Mouse (Mus musculus): ENCODE results near the gene Phc2. TPM values are rescaled to one million over a fixed set of nuclear protein-coding genes. Genes with fewer than 3 reads are reported as not detected.

Phc2 gene
- total and polyA plus RNA-seq, 3 experiments: 23.7 to 65.5 TPM; not detected in 1

- Histone ChIP-seq H3K9me3 (replicated peaks; ENCODE audit: insufficient read depth, low read length) (no peaks in the 10 kb centered on the region), H3K4me3 (ENCODE audit: control insufficient read depth in 1 of 2, insufficient read depth in 1 of 2, low read depth in 2 of 2, low read length in 2 of 2) (no peak overlapping the region), H3K27ac (ENCODE audit: control insufficient read depth, low read depth, low read length) (no peak overlapping the region), H3K4me1 (ENCODE audit: control insufficient read depth in 1 of 2, insufficient read depth in 2 of 2, low read length in 2 of 2) (no peaks in the 10 kb centered on the region), H3K36me3 (ENCODE audit: control insufficient read depth in 1 of 2, insufficient read depth in 2 of 2, low read length in 2 of 2) (no peaks in the 10 kb centered on the region), H3K9ac (ENCODE audit: control insufficient read depth, low read depth, low read length, poor library complexity, severe bottlenecking) (no peak overlapping the region), H3K27me3 (ENCODE audit: control insufficient read depth in 1 of 2, insufficient read depth in 2 of 2, low read length in 2 of 2) (no peaks in the 10 kb centered on the region; a peak in 2 of 4 replicates), H3K79me2 (ENCODE audit: control insufficient read depth, insufficient read depth, low read length, poor library complexity) (no peaks in the 10 kb centered on the region)
- no peak for TF ChIP-seq ELF1 (IDR thresholded peaks at IDR 0.05; ENCODE audit: low read depth, low read length)
- no peak for TF ChIP-seq RAD21 (IDR thresholded peaks at IDR 0.05; ENCODE audit: low read depth, low read length)
- no peak for DNase-seq (ENCODE audit: low read depth, low spot score)
These were observed 5.8 kb upstream of the Phc2 start for GRCm38 (mm10) chr4:128648567-128649255.

GRCm38 (mm10) chr4:128651530-128651929, 3.0 kb upstream of the Phc2 start:
- no peaks in the 10 kb centered on the region; a peak in 2 of 4 replicates for H3K27me3 ChIP-seq (ENCODE audit: control insufficient read depth in 1 of 2, insufficient read depth in 2 of 2, low read length in 2 of 2)
- no peak overlapping the region for H3K4me3 ChIP-seq (ENCODE audit: control insufficient read depth in 1 of 2, insufficient read depth in 1 of 2, low read depth in 2 of 2, low read length in 2 of 2)
- no peaks in the 10 kb centered on the region for H3K4me1 ChIP-seq (ENCODE audit: control insufficient read depth in 1 of 2, insufficient read depth in 2 of 2, low read length in 2 of 2)
- no peaks in the 10 kb centered on the region for H3K79me2 ChIP-seq (ENCODE audit: control insufficient read depth, insufficient read depth, low read length, poor library complexity)
- no peak for DNase-seq (ENCODE audit: low read depth, low spot score)
- TF ChIP-seq TCF12 (IDR thresholded peaks at IDR 0.05; ENCODE audit: low read depth, low read length) (no peak), RAD21 (IDR thresholded peaks at IDR 0.05; ENCODE audit: low read depth, low read length) (no peak), NRF1 (IDR thresholded peaks at IDR 0.05; ENCODE audit: insufficient read depth, low read depth, low read length, poor library complexity, severe bottlenecking) (no peak), ZKSCAN1 (IDR thresholded peaks at IDR 0.05; ENCODE audit: low read depth, low read length) (no peak), MXI1 (IDR thresholded peaks at IDR 0.05; ENCODE audit: low read depth, low read length) (no peak), MAZ (IDR thresholded peaks at IDR 0.05; ENCODE audit: low read depth, low read length) (no peak), TBP (IDR thresholded peaks at IDR 0.05; ENCODE audit: low read depth, low read length) (no peak), HCFC1 (IDR thresholded peaks at IDR 0.05; ENCODE audit: low read depth, low read length) (no peak), ETS1 (IDR thresholded peaks at IDR 0.05; ENCODE audit: low read depth, low read length) (no peak), ZC3H11A (IDR thresholded peaks at IDR 0.05; ENCODE audit: low read depth, low read length) (no peak), UBTF (IDR thresholded peaks at IDR 0.05; ENCODE audit: borderline replicate concordance, insufficient read depth, low read depth, low read length) (no peak), MYB (IDR thresholded peaks at IDR 0.05; ENCODE audit: low read depth, low read length) (no peak), MEF2A (IDR thresholded peaks at IDR 0.05; ENCODE audit: extremely low read depth, insufficient replicate concordance, low read depth, low read length, poor library complexity, severe bottlenecking) (no peak), MAFK (IDR thresholded peaks at IDR 0.05; ENCODE audit: borderline replicate concordance, low read depth, low read length) (no peak), ZNF384 (IDR thresholded peaks at IDR 0.05; ENCODE audit: low read depth, low read length) (no peak), CHD2 (IDR thresholded peaks at IDR 0.05; ENCODE audit: low read length) (no peak), ZMIZ1 (IDR thresholded peaks at IDR 0.05; ENCODE audit: low read depth, low read length) (no peak)
- H3K36me3 ChIP-seq (ENCODE audit: control insufficient read depth in 1 of 2, insufficient read depth in 2 of 2, low read length in 2 of 2): no peaks in the 10 kb centered on the region
- no peaks in the 10 kb centered on the region for H3K9me3 ChIP-seq (replicated peaks; ENCODE audit: insufficient read depth, low read length)
- no peak overlapping the region for H3K9ac ChIP-seq (ENCODE audit: control insufficient read depth, low read depth, low read length, poor library complexity, severe bottlenecking)
- H3K27ac ChIP-seq (ENCODE audit: control insufficient read depth, low read depth, low read length): no peak overlapping the region

Data from MEL (cell line).